Mouse (Mus musculus): Measurements from ENCODE around the gene Trappc1.
A peak's percentile ranks its signal among the peaks of the same experiment; 100 is the strongest.

Trappc1 gene

DNA sequence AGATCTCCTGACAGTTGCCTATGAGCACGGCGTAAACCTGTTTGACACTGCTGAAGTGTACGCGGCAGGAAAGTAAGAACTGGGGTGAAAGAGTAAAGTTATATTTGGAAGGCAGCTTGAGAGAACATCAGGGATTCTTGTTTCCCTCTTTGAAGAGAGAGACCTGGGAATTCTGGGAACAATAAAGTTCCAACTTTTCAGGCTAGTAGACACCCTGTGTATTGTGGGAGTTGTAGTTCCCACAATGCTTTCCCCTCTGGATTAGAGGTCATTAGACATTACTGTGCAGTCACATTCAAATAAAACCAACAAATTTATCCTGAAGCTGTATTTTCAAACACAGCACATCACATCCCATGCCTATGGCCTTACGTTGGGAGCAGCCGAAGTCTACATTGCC lies 4.7 kb downstream of the Trappc1 start:
- no peak for DNase-seq (ENCODE audit: low read depth, low spot score)

GRCm38 (mm10) chr11:69331152-69331551 lies 7.4 kb downstream of the Trappc1 start:
- DNase-seq (ENCODE audit: low read depth, low spot score), result no peak

DNA sequence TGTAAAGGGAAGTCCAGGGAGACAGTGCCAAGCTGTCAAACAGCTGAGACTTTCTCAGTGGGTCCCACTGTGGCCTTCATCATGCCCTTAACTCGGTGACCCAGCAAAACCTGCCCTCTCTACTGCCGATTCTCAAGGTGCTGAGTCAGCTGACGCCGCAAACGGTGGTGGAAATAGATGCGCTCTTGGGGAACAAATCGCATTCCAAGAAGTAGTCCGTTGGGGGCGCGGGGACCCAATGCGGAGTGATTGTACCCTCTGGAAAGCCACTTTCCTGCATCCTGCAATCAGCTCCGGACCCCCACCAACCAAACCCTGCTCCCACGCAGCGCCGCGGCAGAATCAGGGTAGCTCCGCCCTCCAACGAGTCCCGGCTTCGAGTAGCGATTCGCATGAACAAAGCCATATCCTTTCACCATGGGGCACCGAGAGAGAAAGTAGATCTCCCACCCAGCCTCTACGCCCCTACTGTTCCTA lies 8.2 kb downstream of the Trappc1 start:
- DNase-seq (ENCODE audit: low read depth, low spot score), result peak; percentile 80

- DNase-seq (ENCODE audit: low read depth, low spot score), result no peak
These were observed 9.0 kb downstream of the Trappc1 start for GRCm38 (mm10) chr11:69332713-69333253.

DNA sequence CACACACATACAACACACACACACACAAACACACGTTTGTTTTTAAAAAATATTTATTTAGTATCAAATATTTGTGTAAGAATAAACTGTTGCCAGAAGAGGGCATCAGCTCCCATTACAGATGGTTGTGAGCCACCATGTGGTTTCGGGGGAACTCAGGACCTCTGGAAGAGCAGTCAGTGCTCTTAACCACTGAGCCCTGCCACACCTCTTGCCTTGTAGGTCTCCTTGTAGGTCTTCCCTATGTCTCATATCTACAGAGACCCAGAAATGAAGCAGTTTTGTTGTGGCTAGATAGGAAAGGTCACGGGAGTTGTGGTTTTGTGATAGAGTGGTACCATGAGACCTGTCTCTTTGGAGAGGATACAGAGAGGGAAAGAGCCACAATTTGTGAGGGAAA lies 10.1 kb downstream of the Trappc1 start:
- peak; percentile 40 for DNase-seq (ENCODE audit: low read depth, low spot score)

DNA sequence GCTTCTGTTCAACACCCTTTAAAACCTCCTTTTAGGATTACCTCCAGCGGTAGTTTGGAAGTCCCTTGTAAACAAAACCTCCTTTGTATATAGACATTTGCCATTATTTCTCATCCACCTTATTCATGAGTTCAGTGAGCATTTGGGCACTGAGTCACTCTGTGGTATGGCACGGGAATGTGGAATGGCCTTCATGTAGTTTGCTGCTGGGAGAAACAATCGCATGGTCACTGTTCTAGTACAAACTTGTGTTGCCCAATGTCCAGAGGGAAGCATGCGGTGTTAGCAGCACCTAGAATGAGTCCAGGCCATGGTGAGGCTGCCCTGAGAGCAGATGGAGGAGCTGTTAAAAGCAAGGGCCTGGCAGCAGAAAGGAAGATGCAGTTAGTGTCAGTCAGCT lies 11.0 kb downstream of the Trappc1 start:
- no peak for DNase-seq (ENCODE audit: low read depth, low spot score)

GRCm38 (mm10) chr11:69340161-69341131 lies 16.7 kb downstream of the Trappc1 start, which contains the start of gene Rnf227:
TSS of gene Rnf227 (plus strand) at chr11:69340461.
- peak; percentile 86 for DNase-seq (ENCODE audit: low read depth, low spot score)

DNA sequence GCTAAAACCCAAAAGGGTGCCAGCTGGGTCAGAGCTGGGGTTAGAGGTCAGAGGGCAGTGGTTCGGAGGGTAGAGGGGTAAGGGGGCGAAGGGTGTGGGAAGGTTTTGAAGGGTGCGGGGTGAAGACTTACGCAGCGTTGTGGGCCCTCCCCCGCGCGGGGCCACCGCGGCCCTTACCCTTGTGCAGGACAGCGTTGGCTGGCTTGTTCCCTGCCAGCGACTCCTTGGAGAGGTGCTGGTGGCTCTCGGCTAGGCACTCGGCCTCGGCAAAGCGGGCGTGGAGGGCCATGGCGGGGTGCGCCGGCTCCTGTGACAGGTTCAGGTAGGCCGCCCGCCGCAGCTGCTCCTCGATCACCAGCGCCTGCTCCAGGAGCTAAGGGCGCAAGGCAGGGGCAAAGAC lies 22.7 kb downstream of the Trappc1 start:
- no peak for DNase-seq (ENCODE audit: low read depth, low spot score)

GRCm38 (mm10) chr11:69356544-69356943 lies 32.8 kb downstream of the Trappc1 start:
- no peak for DNase-seq (ENCODE audit: low read depth, low spot score)

DNA sequence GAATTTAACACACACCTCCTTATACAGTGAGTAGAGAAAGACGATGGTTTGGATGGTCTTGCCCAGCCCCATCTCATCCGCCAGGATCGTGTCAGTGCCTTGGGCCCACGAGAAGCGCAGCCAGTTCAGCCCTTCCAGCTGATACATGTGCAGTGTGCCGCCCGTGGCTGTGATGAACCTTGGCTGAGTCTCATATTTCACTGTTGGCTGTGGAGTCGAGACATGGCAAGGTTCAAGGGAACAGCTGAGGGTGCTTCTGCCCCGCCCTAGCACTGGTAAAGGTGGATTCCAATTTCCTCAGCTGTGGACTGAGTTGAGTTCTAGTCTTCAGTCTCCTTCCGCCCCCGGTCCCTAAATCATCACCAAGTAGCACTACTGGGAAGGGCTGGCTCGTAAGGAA lies 33.9 kb downstream of the Trappc1 start:
- DNase-seq (ENCODE audit: low read depth, low spot score), result no peak

GRCm38 (mm10) chr11:69362021-69362420 lies 38.2 kb downstream of the Trappc1 start:
- no peak for DNase-seq (ENCODE audit: low read depth, low spot score)

DNA sequence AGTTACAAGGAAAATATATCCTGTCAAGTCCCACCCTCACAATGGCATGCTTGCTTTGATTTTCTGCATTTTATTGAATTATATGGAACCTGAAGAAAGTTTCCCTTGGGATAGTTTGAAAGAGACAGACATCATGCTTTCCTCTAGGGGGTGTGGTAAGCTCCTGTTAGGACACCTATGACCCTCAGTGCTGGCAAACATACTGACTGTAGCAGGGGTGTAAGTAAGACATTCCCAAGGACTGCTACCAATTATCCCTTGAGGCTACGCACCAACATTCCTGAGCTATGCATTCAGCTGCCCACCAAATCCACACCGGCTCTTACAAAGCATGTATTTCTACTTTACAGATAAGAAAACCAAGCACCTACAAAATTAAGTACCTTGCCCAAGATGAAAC lies 38.7 kb downstream of the Trappc1 start:
- no peak for DNase-seq (ENCODE audit: low read depth, low spot score)

- DNase-seq (ENCODE audit: low read depth, low spot score), result no peak
These were observed 40.6 kb downstream of the Trappc1 start for GRCm38 (mm10) chr11:69364376-69364775.

- no peak for DNase-seq (ENCODE audit: low read depth, low spot score)
These were observed 41.1 kb downstream of the Trappc1 start for GRCm38 (mm10) chr11:69364910-69365309.

DNA sequence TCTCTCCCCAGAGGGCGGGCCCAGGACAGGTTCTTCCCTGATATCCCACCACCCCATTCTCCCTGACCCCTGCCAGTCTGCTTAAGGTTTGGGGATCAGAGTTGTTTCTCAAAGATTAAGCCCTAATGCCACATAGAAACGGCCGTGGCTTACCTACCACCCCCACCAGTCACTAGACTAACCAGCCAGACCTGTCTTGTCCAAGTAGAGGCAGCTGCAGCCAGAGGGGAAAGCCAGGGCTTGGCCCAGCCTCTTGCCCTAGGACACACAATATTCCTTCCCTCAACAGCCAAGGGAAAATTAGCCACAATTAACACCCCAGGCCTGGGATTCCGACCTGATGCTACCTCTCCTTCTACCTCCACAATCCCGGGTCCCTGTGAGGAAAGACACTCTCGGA lies 41.9 kb downstream of the Trappc1 start:
- DNase-seq (ENCODE audit: low read depth, low spot score), result peak; percentile 38

GRCm38 (mm10) chr11:69366157-69366854 lies 42.5 kb downstream of the Trappc1 start:
- DNase-seq (ENCODE audit: low read depth, low spot score), result peak; percentile 98

DNA sequence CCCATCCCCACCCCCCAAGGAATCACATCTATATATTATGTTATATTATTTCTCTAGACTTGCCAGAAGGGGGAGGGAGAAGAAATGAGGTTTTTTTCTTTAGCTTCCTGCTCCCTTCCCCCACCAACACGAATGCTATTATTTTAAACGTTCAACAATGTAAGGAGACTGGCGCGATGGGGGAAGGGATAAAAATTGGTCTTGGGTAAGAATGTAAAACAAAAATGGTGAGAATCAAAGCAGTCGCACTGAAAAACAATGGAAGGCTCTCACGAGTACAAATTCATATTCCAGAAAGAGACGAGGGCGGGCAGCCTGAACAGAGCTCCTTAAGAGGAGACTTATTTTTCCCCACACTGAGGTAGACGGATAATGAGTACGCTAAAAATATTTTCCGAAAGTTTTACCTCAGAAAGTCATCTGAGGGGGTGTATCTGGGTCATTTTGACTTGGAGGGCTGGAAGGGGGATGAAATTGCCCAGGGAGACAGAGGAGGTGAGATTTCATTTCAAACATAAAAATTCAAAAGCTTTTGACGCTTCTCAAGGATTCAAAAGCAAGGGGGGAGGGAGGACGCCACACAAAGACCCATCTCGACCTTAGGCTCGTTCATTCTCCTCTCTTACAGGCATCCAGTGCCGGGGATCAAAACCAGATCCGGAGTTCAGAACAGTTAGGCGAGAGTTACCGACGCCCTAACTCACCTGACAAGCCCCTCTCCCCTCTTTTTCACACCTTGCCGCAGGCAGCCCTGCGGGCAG lies 43.3 kb downstream of the Trappc1 start:
- DNase-seq (ENCODE audit: low read depth, low spot score), result peak; percentile 74

- DNase-seq (ENCODE audit: low read depth, low spot score), result peak; percentile 48
These were observed 44.0 kb downstream of the Trappc1 start for GRCm38 (mm10) chr11:69367616-69368355.

DNA sequence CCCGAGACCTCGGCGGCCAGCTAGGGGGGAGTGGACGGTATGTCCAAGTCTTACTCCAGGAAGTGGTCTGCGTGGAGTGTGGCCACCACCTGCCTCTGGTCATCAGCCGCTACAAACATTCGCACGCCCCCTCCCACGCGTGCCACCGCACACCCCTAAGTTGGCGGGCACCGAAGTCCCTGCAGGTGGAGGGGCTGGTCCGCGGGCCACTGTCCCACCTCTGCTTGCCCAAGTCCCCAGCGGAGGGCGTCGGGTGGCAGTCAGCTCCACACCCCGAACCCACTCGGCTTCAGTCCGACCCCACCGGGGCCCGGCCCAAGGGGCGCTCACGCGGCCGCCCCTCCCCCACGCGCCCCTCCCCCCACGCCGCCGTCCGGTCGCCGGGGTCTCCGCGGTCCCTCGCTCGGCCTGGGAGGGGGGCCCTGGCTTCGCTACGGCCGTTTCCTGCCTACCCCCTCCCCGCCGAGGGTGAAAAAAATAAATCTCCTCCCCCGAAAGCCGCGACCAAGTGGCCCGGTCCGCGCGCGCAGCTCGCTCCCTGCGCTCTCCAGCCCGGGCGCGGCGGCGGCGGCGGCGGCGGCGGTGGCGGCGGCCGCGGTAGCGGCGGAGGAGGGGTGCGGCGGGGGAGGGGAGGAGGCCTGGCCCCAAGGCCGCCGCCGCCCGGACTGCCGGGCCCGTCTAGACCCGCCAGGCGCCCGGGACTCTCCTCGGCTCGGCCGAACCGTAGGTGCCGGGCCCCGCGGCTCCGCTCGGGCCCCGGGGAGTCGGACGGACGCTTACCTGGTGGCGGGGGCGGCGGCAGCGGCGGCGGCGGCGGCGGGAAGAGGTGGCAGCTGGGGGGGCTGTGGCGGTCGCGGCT lies 44.8 kb downstream of the Trappc1 start:
- DNase-seq (ENCODE audit: low read depth, low spot score), result peak; percentile 63

All from CD4-positive helper T cell, adult 2 months (primary cell).